Mouse (Mus musculus) intestine, embryonic 14.5 days (tissue): ENCODE measurements around the gene Timp1. TPM values are rescaled to one million over a fixed set of nuclear protein-coding genes. Genes with fewer than 3 reads are reported as not detected.

Experiments
- ATAC-seq: fragments of 200-750 bp; cut with Nextera tagmentation; replicated peaks from 2 replicates; pipeline ENCODE4 v1.8.0; 2017; ENCODE audit warnings: low read depth, moderate number of reproducible peaks, moderate TSS enrichment, moderate library complexity; ENCODE audit not compliant: low FRiP score, low TSS enrichment
- DNase-seq: peaks from one replicate; pipeline ENCODE4 v3.0.0-alpha.2; 2018; ENCODE audit warnings: low spot score
- H3K27ac ChIP-seq: fragments of 300-500 bp; sonication (generic); 2 replicates; pipeline ENCODE4 v1.5.1; 2014; ENCODE audit warnings: low read depth, mild to moderate bottlenecking, control low read depth
- H3K27me3 ChIP-seq: fragments of 300-500 bp; sonication (generic); replicated peaks from 2 replicates; pipeline ENCODE4 v1.6.1; 2014; ENCODE audit warnings: low read length, control low read depth; ENCODE audit not compliant: control insufficient read depth, insufficient read depth
- H3K36me3 ChIP-seq: fragments of 300-500 bp; sonication (generic); 2 replicates; pipeline ENCODE4 v1.6.1; 2014; ENCODE audit warnings: low read length, control low read depth; ENCODE audit not compliant: control insufficient read depth, insufficient read depth
- H3K4me1 ChIP-seq: fragments of 300-500 bp; sonication (generic); replicated peaks from 2 replicates; pipeline ENCODE4 v1.6.1; 2014; ENCODE audit warnings: low read length, control low read depth, mixed read lengths; ENCODE audit not compliant: control insufficient read depth, insufficient read depth
- H3K4me2 ChIP-seq: fragments of 300-500 bp; sonication (generic); 2 replicates; pipeline ENCODE4 v1.6.1; 2014; ENCODE audit warnings: low read length
- H3K4me3 ChIP-seq: fragments of 300-500 bp; sonication (generic); 2 replicates; pipeline ENCODE4 v1.5.1; 2014; ENCODE audit warnings: low read depth, low read length, control low read depth, mixed read lengths
- H3K9ac ChIP-seq: fragments of 300-500 bp; sonication (generic); 2 replicates; pipeline ENCODE4 v1.6.1; 2014; ENCODE audit warnings: mild to moderate bottlenecking, low read length
- H3K9me3 ChIP-seq: fragments of 300-500 bp; sonication (generic); 2 replicates; pipeline ENCODE4 v1.6.1; 2016; ENCODE audit warnings: low read length, control low read depth; ENCODE audit not compliant: control insufficient read depth
- WGBS: fragments of 180-500 bp; shearing (Covaris S2); extraction: QIAGEN DNeasy Blood & Tissue Kit; methylation state at CpG from one replicate; pipeline ENCODE4 v1.1.7; 2014; 5-methylcytosine and 5-hydroxymethylcytosine counted together
- polyA plus RNA-seq: library from polyadenylated mRNA; unstranded; fragments of >200 nt; fragmentation: Nextera tagmentation; extraction: Ambion mirVana; gene quantifications from 2 replicates; pipeline ENCODE4 v1.2.1, GENCODE M21; 2014

The Timp1 gene
- polyA plus RNA-seq: 29.9 and 34.9 TPM in 2 replicates

DNA sequence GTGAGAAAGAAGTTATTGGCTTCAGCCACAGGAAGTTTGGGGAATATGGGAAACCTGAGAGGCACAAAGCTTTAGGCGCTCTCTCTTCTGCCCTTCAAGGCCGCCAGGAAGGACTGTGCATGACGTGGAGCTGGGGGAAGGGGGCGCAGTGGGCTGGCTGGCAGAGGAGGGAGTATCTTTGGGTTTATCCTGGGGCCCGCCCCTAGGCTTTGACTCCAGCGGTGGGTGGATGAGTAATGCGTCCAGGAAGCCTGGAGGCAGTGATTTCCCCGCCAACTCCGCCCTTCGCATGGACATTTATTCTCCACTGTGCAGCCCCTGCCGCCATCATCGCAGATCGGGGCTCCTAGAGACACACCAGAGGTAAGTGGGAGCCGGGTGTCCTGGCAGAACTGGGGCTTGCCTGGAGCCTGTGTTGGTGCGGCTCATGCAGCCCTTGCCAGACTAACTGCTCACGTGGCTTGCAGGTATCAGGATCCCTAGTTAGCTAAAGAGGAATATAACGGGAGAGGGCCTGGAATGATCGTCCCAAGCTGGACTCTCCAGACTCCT, at the start of gene Timp1:
TSS of gene Timp1 (plus strand) at position 205 of the 552 bp plus-strand sequence.
- DNase-seq (peak; percentile 69), ATAC-seq (peak; percentile 84)
- H3K27me3 ChIP-seq: no peaks in the 10 kb centered on the region
- no peaks in the 10 kb centered on the region for H3K4me1 ChIP-seq
- peak within 1 kb of the TSS; percentile 32 for H3K4me3 ChIP-seq
- no peak within 1 kb of the TSS for H3K27ac ChIP-seq
- peak within 1 kb of the TSS; percentile 25; the same call in 1 of the 2 replicates for H3K9ac ChIP-seq
- no peaks in the 10 kb centered on the region for H3K36me3 ChIP-seq
- H3K9me3 ChIP-seq: no peaks in the 10 kb centered on the region
- 12% methylated on average over 18 of the region's 18 CpGs for WGBS
- peak within 1 kb of the TSS; percentile 48 for H3K4me2 ChIP-seq

DNA sequence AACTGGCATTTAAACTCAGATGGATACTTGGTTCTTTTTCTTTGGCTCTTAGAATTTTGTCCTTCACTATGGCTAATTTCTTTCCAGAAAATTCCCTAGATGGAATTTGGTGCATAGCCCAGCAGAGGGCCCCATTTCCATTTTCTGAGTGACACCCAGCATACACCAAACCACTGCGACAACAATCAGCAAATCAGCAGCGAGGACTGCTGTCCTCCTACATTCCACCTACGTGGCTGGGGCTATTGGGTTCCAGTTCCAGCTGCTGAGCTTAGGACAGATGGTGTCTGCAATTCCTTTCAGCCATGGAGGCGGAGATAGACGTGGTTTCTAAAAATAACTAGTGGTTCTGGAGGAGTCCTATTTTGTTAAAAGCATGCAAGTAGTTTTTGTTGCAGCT, 41.0 kb upstream of the Timp1 start:
- H3K4me3 ChIP-seq: no peak overlapping the region
- no peak overlapping the region for H3K4me2 ChIP-seq
- H3K9me3 ChIP-seq: no peaks in the 10 kb centered on the region
- H3K36me3 ChIP-seq: no peaks in the 10 kb centered on the region
- peak; percentile 52 for DNase-seq
- peak; percentile 66; the same call in 1 of the 2 replicates for ATAC-seq
- no peak overlapping the region for H3K27ac ChIP-seq
- H3K27me3 ChIP-seq: no peaks in the 10 kb centered on the region
- 19% methylated on average over 5 of the region's 5 CpGs for WGBS
- H3K4me1 ChIP-seq: no peaks in the 10 kb centered on the region
- no peak overlapping the region for H3K9ac ChIP-seq

DNA sequence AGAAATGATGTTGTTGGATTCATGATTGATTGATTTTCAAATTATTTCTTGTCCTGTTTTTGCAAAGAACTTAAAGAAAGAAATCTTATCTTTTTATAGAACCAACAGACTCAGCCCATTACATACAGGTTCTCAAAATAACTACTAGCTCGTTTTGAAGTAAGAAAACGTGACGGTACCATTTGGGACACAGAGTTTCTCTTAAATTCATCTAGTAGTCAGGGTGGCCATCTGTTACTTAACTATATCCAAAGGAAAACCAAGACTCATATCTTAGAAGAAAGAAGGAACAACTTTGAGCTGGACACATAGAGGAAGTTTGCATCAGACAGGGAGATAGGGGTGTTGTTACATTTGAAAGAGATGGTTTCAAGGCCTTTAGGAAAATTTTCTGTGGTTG, 22.7 kb upstream of the Timp1 start:
- H3K27ac ChIP-seq: 0 out of 2 replicates have a peak overlapping the region, but pooled peaks have one; percentile 78
- ATAC-seq (no peak), DNase-seq (no peak)
- no peak overlapping the region for H3K9ac ChIP-seq
- no peaks in the 10 kb centered on the region for H3K27me3 ChIP-seq
- H3K4me3 ChIP-seq: no peak overlapping the region
- 87% methylated on average over 3 of the region's 3 CpGs for WGBS
- no peaks in the 10 kb centered on the region for H3K9me3 ChIP-seq
- H3K4me1 ChIP-seq: no peaks in the 10 kb centered on the region
- peaks cover 14% of the 10 kb centered on the region for H3K36me3 ChIP-seq
- no peak overlapping the region; the same call in 1 of the 2 replicates for H3K4me2 ChIP-seq

DNA sequence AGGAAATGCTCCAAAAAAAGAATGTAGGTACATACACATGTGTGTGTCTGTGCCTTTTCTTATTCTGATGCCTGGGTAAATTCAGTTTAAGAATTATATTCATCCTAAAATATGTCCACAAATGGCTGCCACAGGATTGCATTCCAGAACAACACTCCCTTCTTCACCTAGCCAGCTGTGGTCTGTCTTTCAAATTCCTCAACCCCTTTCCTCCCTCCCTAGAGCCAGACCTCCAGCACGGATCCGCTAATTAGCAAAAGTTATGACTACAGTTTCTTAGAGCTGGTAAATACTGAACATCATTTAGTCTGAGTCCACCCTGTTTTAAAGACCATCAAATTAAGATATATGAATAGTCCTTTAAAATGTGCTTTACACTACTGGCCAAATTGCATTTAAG, 22.1 kb upstream of the Timp1 start:
- DNase-seq (no peak), ATAC-seq (0 out of 2 replicates have a peak, but pooled peaks have one; percentile 22)
- 24% methylated on average over 2 of the region's 2 CpGs for WGBS
- H3K4me3 ChIP-seq: 0 out of 2 replicates have a peak overlapping the region, but pooled peaks have one; percentile 3
- no peaks in the 10 kb centered on the region for H3K4me1 ChIP-seq
- no peaks in the 10 kb centered on the region for H3K27me3 ChIP-seq
- H3K4me2 ChIP-seq: peak overlapping the region; percentile 45
- H3K9me3 ChIP-seq: no peaks in the 10 kb centered on the region
- peak overlapping the region; percentile 78 for H3K27ac ChIP-seq
- peaks cover 14% of the 10 kb centered on the region for H3K36me3 ChIP-seq
- H3K9ac ChIP-seq: no peak overlapping the region

DNA sequence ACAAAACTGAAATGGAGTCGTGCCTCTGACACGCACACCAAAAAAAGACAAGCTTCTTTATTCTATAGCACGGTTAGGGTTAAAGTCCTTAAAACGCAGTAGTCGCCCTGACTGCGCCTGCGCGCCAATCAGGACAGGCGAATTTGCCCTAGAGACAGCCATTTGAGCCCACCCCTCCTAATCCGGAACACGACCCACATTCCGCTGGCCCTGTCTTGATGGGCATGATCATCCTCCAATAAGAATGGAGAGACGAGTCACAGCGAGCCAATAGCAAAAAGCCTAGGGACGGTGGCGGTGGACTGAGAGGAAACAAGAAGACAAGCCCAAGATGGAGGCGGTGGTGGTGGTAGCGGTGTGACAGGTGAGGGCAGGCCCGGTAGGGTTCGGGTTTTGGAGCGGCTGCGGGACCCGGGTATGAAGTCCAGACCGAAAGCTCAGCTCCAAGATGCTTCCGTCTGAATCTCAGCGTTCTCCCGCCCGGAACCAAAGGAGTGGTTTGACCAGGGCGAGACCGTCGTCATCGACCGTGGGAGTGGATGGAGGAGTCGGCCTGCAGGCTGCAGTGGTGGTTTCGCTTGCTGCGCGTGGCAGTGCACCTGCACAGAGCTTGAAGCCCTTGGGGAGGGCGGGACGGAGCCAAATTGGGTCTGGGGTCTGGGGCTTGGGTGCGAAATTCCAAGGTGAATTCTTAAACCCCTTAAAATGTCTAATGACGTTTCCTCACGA, 21.5 kb upstream of the Timp1 start:
- Histone ChIP-seq H3K9ac (peak overlapping the region; percentile 61), H3K4me3 (peak overlapping the region; percentile 58), H3K36me3 (peaks cover 20% of the 10 kb centered on the region), H3K27me3 (no peaks in the 10 kb centered on the region), H3K9me3 (no peaks in the 10 kb centered on the region), H3K4me1 (no peaks in the 10 kb centered on the region), H3K4me2 (peak overlapping the region; percentile 60), H3K27ac (peak overlapping the region; percentile 78)
- 12% methylated on average over 42 of the region's 42 CpGs for WGBS
- DNase-seq (peak; percentile 88), ATAC-seq (peak; percentile 97)

DNA sequence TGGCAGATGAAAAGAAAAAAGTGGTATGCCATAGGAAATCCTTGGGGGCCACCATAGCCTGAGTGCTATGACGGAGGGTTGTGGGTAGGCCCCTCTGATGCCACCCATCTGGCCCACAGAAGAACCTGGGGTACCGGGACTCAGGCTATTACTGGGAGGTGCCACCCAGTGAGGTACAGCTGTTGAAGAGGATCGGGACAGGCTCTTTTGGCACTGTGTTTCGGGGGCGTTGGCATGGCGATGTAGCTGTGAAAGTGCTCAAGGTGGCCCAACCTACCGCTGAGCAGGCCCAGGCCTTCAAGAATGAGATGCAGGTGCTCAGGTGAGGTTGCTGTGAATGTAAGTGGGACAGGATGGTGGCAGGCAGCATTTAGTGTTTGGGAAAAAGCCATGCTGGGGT, 16.2 kb upstream of the Timp1 start:
- Histone ChIP-seq H3K36me3 (peaks cover 36% of the 10 kb centered on the region), H3K4me1 (no peaks in the 10 kb centered on the region), H3K9me3 (no peaks in the 10 kb centered on the region), H3K9ac (no peak overlapping the region), H3K27me3 (no peaks in the 10 kb centered on the region), H3K4me2 (no peak overlapping the region), H3K4me3 (no peak overlapping the region), H3K27ac (no peak overlapping the region)
- no peak for DNase-seq
- ATAC-seq: no peak
- WGBS: 92% methylated on average over 7 of the region's 7 CpGs

DNA sequence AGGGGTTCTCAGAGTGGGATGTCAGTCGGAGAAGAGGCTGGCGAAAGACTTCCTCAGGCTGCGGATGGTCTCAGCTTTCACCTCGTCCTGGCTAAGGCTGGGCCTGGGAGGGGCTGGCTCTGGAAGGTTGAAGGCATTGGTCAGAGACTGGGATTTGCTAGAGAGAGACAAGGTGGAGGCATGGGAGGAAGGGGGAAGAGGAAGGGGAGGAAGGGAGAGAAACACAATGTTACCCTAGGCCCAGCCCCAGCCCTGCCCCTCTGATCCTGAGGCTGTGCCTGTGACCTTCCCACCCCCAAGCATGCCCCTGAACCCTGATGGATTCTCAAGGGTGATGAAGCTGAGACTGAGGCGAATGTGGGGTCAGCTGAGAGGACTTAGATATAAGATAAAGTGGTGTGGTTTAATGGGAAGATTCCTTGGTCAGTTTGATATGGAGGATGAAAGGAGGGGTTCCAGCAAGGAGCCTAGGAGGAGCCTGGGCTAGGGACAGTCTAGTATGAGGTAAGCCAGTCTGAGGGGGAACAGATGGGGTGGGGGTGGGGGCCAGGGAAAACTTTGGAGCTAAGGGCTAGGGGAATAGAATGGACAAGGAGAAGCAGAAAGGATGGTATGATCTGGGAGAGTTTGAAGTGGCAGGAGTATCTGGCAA, 8.4 kb upstream of the Timp1 start:
- H3K36me3 ChIP-seq: 0 out of 2 replicates have a peak, but pooled peaks cover 6% of the 10 kb centered on the region
- no peak for ATAC-seq
- no peak overlapping the region for H3K9ac ChIP-seq
- H3K4me2 ChIP-seq: no peak overlapping the region
- no peaks in the 10 kb centered on the region for H3K9me3 ChIP-seq
- 51% methylated on average over 5 of the region's 5 CpGs for WGBS
- H3K27me3 ChIP-seq: no peaks in the 10 kb centered on the region
- no peaks in the 10 kb centered on the region for H3K4me1 ChIP-seq
- no peak overlapping the region for H3K27ac ChIP-seq
- no peak for DNase-seq
- H3K4me3 ChIP-seq: no peak overlapping the region

DNA sequence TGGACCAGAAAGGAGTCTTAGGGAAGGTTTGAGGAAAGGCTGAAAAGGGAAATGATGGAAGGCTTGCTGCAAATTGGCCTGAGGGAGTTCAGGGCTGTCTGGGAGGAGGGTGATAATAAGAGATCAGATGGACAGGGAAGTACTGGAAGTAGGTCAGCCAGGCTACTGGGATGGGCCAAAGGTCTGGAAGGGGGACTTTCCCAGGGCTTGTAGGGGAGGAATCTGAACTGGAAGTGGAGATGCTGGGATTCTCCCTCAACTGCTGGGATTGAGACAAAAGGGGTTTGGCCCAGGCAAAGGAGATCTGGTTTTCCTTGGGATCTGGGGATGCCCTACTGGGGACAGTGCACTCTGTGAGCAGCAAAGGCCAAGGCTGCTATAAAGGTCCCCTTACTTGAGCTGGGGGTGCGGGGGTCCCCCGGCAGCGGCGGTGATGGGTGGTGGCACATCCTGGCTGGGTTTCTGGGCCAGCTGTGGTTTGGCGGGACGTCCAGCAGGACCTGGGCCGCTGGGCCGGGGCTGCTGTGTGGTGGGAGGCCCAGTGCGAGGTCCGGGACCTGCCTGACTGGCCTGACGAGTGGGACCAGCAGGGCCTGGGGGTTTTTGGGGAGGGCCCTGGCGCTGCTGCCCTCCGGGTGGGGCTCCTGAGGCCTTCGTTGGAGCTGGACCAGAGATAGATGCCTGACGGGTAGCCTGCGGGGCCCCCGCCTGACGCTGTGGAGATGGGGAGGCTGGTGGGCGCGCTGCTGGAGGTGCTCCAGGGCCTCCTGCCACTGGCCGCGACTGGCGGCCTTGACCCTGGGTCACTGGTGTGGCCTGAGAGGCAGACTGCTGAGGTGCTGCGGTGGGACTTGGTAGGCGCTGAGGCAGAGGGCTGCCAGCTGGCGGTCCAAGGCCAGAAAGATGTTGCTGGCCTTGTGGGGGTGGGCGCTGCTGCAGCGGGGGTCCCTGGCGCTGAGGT, 7.6 kb upstream of the Timp1 start:
- DNase-seq: peak; percentile 52
- H3K4me2 ChIP-seq: 0 out of 2 replicates have a peak overlapping the region, but pooled peaks have one; percentile 20
- no peak overlapping the region for H3K9ac ChIP-seq

More for the DNA sequence above, 7.6 kb upstream of the Timp1 start:
- Histone ChIP-seq H3K36me3 (0 out of 2 replicates have a peak, but pooled peaks cover 6% of the 10 kb centered on the region), H3K4me3 (no peak overlapping the region), H3K4me1 (no peaks in the 10 kb centered on the region), H3K27me3 (no peaks in the 10 kb centered on the region), H3K27ac (no peak overlapping the region), H3K9me3 (no peaks in the 10 kb centered on the region)
- 46% methylated on average over 29 of the region's 29 CpGs for WGBS
- ATAC-seq: peak; percentile 49; the same call in 1 of the 2 replicates
